ENCODE assay signal across 15 mouse cellular contexts in genomic region chr3:94913801-94914200, GRCm38 (mm10). TPM values are rescaled to one million over a fixed set of nuclear protein-coding genes. Genes with fewer than 3 reads are reported as not detected.
DNase-seq lines count a peak whose midpoint lies in the region; ATAC-seq and TF ChIP-seq lines count a peak whose summit lies in the region.
"Had no signal": no experiment of that assay in that cellular context is flagged by ENCODE, and none has a peak within 500 bp of the region (broad histone marks: within the 10 kb centered on the region; RNA-seq: fewer than 3 reads in every experiment).

No protein-coding gene starts in this region.

- H3K27me3 ChIP-seq in liver, postnatal 0 days (ENCODE audit: insufficient read depth, low read length), result no peaks in the 10 kb centered on the region
- 0 out of 2 replicates have a peak, but pooled peaks cover 11% of the 10 kb centered on the region for H3K27me3 ChIP-seq in liver, embryonic 12.5 days (replicated peaks)
- no peaks in the 10 kb centered on the region for H3K27me3 ChIP-seq in intestine, postnatal 0 days (replicated peaks; ENCODE audit: control insufficient read depth, insufficient read depth, low read length)
- H3K27me3 ChIP-seq in forebrain, embryonic 13.5 days, result no peaks in the 10 kb centered on the region
- H3K27me3 ChIP-seq: forebrain, embryonic 15.5 days; liver, embryonic 15.5 days had no signal

- H3K9me3 ChIP-seq in liver, postnatal 0 days (ENCODE audit: low read length), result no peaks in the 10 kb centered on the region
- H3K9me3 ChIP-seq in liver, embryonic 12.5 days (replicated peaks), result no peaks in the 10 kb centered on the region
- no peaks in the 10 kb centered on the region for H3K9me3 ChIP-seq in intestine, postnatal 0 days (ENCODE audit: control insufficient read depth)
- H3K9me3 ChIP-seq in forebrain, embryonic 13.5 days (replicated peaks), result no peaks in the 10 kb centered on the region
- H3K9me3 ChIP-seq: forebrain, embryonic 15.5 days; liver, embryonic 15.5 days; midbrain, embryonic 10.5 days had no signal

- peak; percentile 80 for TF ChIP-seq EP300 in liver, postnatal 0 days (IDR thresholded peaks at IDR 0.05; ENCODE audit: low read depth)

- peak overlapping the region; percentile 63 for H3K27ac ChIP-seq in liver, postnatal 0 days (ENCODE audit: low read depth)
- no peak overlapping the region for H3K27ac ChIP-seq in liver, embryonic 12.5 days
- peak overlapping the region; percentile 80 for H3K27ac ChIP-seq in intestine, postnatal 0 days (ENCODE audit: low read depth, low read length)
- H3K27ac ChIP-seq in forebrain, embryonic 13.5 days, result no peak overlapping the region
- H3K27ac ChIP-seq: forebrain, embryonic 15.5 days; gastrocnemius, adult 2 months; liver, embryonic 15.5 days; midbrain, embryonic 10.5 days had no signal

- peak; percentile 18 for DNase-seq in liver, postnatal 0 days
- DNase-seq in lung, postnatal 10 days, result peak; percentile 42
- no peak for DNase-seq in thymus, postnatal 10 days (ENCODE audit: low spot score in 2 of 2)
- no peak for DNase-seq in left cerebral cortex, postnatal 36 days (ENCODE audit: low spot score in 2 of 2)
- DNase-seq: cerebellum, adult 18-20 months; gastrocnemius, adult 2 months; heart, postnatal 36 days; layer of hippocampus, adult 9-11 months; right cerebral cortex, postnatal 4 days had no signal

- no peak overlapping the region for H3K9ac ChIP-seq in liver, postnatal 0 days (replicated peaks)
- H3K9ac ChIP-seq in liver, embryonic 12.5 days, result no peak overlapping the region
- no peak overlapping the region for H3K9ac ChIP-seq in intestine, postnatal 0 days (ENCODE audit: low read depth, low read length)
- no peak overlapping the region for H3K9ac ChIP-seq in forebrain, embryonic 13.5 days
- H3K9ac ChIP-seq: forebrain, embryonic 15.5 days; liver, embryonic 15.5 days had no signal

- intact Hi-C loops in left cerebral cortex, postnatal 36 days (cut with DNase I), result no loop called here

- H3K4me1 ChIP-seq in liver, postnatal 0 days (ENCODE audit: insufficient read depth), result peaks cover 4% of the 10 kb centered on the region; the same call in 1 of the 2 replicates
- H3K4me1 ChIP-seq in liver, embryonic 12.5 days, result peaks cover 17% of the 10 kb centered on the region
- no peaks in the 10 kb centered on the region for H3K4me1 ChIP-seq in intestine, postnatal 0 days (replicated peaks; ENCODE audit: control insufficient read depth, insufficient read depth, low read length)
- H3K4me1 ChIP-seq in forebrain, embryonic 13.5 days, result no peaks in the 10 kb centered on the region; the same call in 1 of the 2 replicates
- H3K4me1 ChIP-seq: forebrain, embryonic 15.5 days had no signal

- H3K36me3 ChIP-seq in liver, postnatal 0 days (replicated peaks; ENCODE audit: insufficient read depth, low read length), result no peaks in the 10 kb centered on the region
- no peaks in the 10 kb centered on the region for H3K36me3 ChIP-seq in liver, embryonic 12.5 days
- H3K36me3 ChIP-seq in intestine, postnatal 0 days (ENCODE audit: control insufficient read depth, insufficient read depth), result no peaks in the 10 kb centered on the region
- no peaks in the 10 kb centered on the region for H3K36me3 ChIP-seq in forebrain, embryonic 13.5 days (ENCODE audit: poor library complexity, severe bottlenecking)
- H3K36me3 ChIP-seq: forebrain, embryonic 15.5 days; liver, embryonic 15.5 days; midbrain, embryonic 10.5 days had no signal

- no peak for TF ChIP-seq CTCF in liver, postnatal 0 days (IDR thresholded peaks at IDR 0.05; ENCODE audit: low read depth)
- no peak for TF ChIP-seq CTCF in intestine, postnatal 0 days (IDR thresholded peaks at IDR 0.05; ENCODE audit: low read depth)

- H3K4me3 ChIP-seq in liver, postnatal 0 days (ENCODE audit: low read depth, low read length), result no peak overlapping the region
- no peak overlapping the region for H3K4me3 ChIP-seq in liver, embryonic 12.5 days
- no peak overlapping the region for H3K4me3 ChIP-seq in intestine, postnatal 0 days (ENCODE audit: low read depth, low read length)
- no peak overlapping the region for H3K4me3 ChIP-seq in forebrain, embryonic 13.5 days
- H3K4me3 ChIP-seq: forebrain, embryonic 15.5 days; gastrocnemius, adult 2 months; liver, embryonic 15.5 days; midbrain, embryonic 10.5 days had no signal

- peak; percentile 87 for ATAC-seq in liver, postnatal 0 days
- ATAC-seq in liver, embryonic 12.5 days, result no peak
- peak; percentile 93 for ATAC-seq in intestine, postnatal 0 days
- ATAC-seq in forebrain, embryonic 13.5 days, result no peak
- ATAC-seq: forebrain, embryonic 15.5 days had no signal

- 48% methylated on average over 5 of the region's 5 CpGs for WGBS in liver, postnatal 0 days (ENCODE audit: insufficient replicate concordance)
- 58% methylated on average over 5 of the region's 5 CpGs for WGBS in liver, embryonic 12.5 days (ENCODE audit: insufficient replicate concordance)
- WGBS in intestine, postnatal 0 days, result 26% methylated on average over 5 of the region's 5 CpGs
- 77% methylated on average over 5 of the region's 5 CpGs for WGBS in forebrain, embryonic 13.5 days

- no peak overlapping the region for H3K4me2 ChIP-seq in liver, postnatal 0 days (ENCODE audit: low read depth, low read length)
- H3K4me2 ChIP-seq in liver, embryonic 12.5 days, result no peak overlapping the region
- no peak overlapping the region for H3K4me2 ChIP-seq in intestine, postnatal 0 days (replicated peaks; ENCODE audit: low read depth)
- no peak overlapping the region for H3K4me2 ChIP-seq in forebrain, embryonic 13.5 days
- H3K4me2 ChIP-seq: forebrain, embryonic 15.5 days; liver, embryonic 15.5 days had no signal

RNA-seq across cellular contexts. Expression of gene Selenbp1, which starts 19.1 kb away (rescaled TPM):
- 129 and 135 TPM in 2 replicates for polyA plus RNA-seq in liver, postnatal 0 days (2015; fragmentation: Nextera tagmentation; extraction: Ambion mirVana)
- 53.9 and 54.0 TPM in 2 replicates for polyA plus RNA-seq in liver, embryonic 12.5 days (2016; fragmentation: Nextera tagmentation; extraction: Ambion mirVana)
- 61.7 and 71.6 TPM in 2 replicates for polyA plus RNA-seq in intestine, postnatal 0 days (2015; fragmentation: Nextera tagmentation; extraction: Ambion mirVana)
- 7.6 and 9.0 TPM in 2 replicates for polyA plus RNA-seq in forebrain, embryonic 13.5 days (2015; fragmentation: Nextera tagmentation; extraction: Ambion mirVana)
- total RNA-seq in left cerebral cortex, postnatal 36 days (2021), result 10 to 100 TPM in 1 of 2 experiments, 1 to 10 TPM in 1; 9.7 to 10.0 TPM

RNA-seq across cellular contexts. Expression of gene Psmb4, which starts 27.0 kb away (rescaled TPM):
- polyA plus RNA-seq in liver, postnatal 0 days (2015; fragmentation: Nextera tagmentation; extraction: Ambion mirVana), result 172 and 174 TPM in 2 replicates
- 207 and 214 TPM in 2 replicates for polyA plus RNA-seq in liver, embryonic 12.5 days (2016; fragmentation: Nextera tagmentation; extraction: Ambion mirVana)
- 308 and 311 TPM in 2 replicates for polyA plus RNA-seq in intestine, postnatal 0 days (2015; fragmentation: Nextera tagmentation; extraction: Ambion mirVana)
- polyA plus RNA-seq in forebrain, embryonic 13.5 days (2015; fragmentation: Nextera tagmentation; extraction: Ambion mirVana), result 390 and 393 TPM in 2 replicates
- total RNA-seq in left cerebral cortex, postnatal 36 days (2021), result 100 to 1,000 TPM; 267 TPM

RNA-seq across cellular contexts. Expression of gene Rfx5, which starts 40.1 kb away (rescaled TPM):
- polyA plus RNA-seq in liver, postnatal 0 days (2015; fragmentation: Nextera tagmentation; extraction: Ambion mirVana), result 1.1 and 1.2 TPM in 2 replicates
- 2.6 and 3.6 TPM in 2 replicates for polyA plus RNA-seq in liver, embryonic 12.5 days (2016; fragmentation: Nextera tagmentation; extraction: Ambion mirVana)
- polyA plus RNA-seq in intestine, postnatal 0 days (2015; fragmentation: Nextera tagmentation; extraction: Ambion mirVana), result 2.6 and 3.9 TPM in 2 replicates
- 4.3 TPM in 2 replicates for polyA plus RNA-seq in forebrain, embryonic 13.5 days (2015; fragmentation: Nextera tagmentation; extraction: Ambion mirVana)
- total RNA-seq in left cerebral cortex, postnatal 36 days (2021), result 10 to 100 TPM; 20.6 to 24.4 TPM

Comparison
In these comparisons a context has a peak if more than half of its experiments do, and no peak if none do; other contexts are left out.
1. ATAC-seq: peak in liver, postnatal 0 days (single experiment) and intestine, postnatal 0 days (single experiment); none in liver, embryonic 12.5 days (single experiment) and forebrain, embryonic 13.5 days (single experiment).
2. H3K27ac ChIP-seq: peak in liver, postnatal 0 days (single experiment) and intestine, postnatal 0 days (single experiment); none in liver, embryonic 12.5 days (single experiment) and forebrain, embryonic 13.5 days (single experiment).
3. DNase-seq: peak in liver, postnatal 0 days (single experiment) and lung, postnatal 10 days (single experiment); none in thymus, postnatal 10 days (0 of 2) and left cerebral cortex, postnatal 36 days (0 of 2).